Mouse (Mus musculus): Measurements from ENCODE around the gene Rest.

Rest gene

GRCm38 (mm10) chr5:77309924-77310772 lies 44.9 kb downstream of the Rest start, which contains the start of the genes Noa1 and Polr2b:
Gene Noa1 (minus strand): TSS chr5:77310084.
Gene Polr2b (plus strand): TSS chr5:77310147.
- peak; percentile 98 for DNase-seq

GRCm38 (mm10) chr5:77314206-77314605 lies 48.9 kb downstream of the Rest start:
- DNase-seq = no peak

GRCm38 (mm10) chr5:77314986-77315385 lies 49.7 kb downstream of the Rest start:
- no peak for DNase-seq

- DNase-seq = no peak
These were observed 59.6 kb downstream of the Rest start for GRCm38 (mm10) chr5:77324936-77325335.

GRCm38 (mm10) chr5:77330154-77330553 lies 64.9 kb downstream of the Rest start:
- DNase-seq = no peak
